Comparison of ENCODE assay signal across 8 mouse cellular contexts in genomic region chr2:49312629-49313447, GRCm38 (mm10).
DNase-seq lines count a peak whose midpoint lies in the region; ATAC-seq and TF ChIP-seq lines count a peak whose summit lies in the region.

No protein-coding gene starts in this region.

- whole genome bisulfite sequencing in lung, embryonic 16.5 days = 33% methylated on average over 19 of the region's 19 CpGs

- H3K4me1 ChIP-seq in MEL (ENCODE audit: control insufficient read depth in 1 of 2, insufficient read depth in 2 of 2, low read length in 2 of 2) = no peaks in the 10 kb centered on the region
- H3K4me1 ChIP-seq in lung, embryonic 16.5 days (replicated peaks; ENCODE audit: control insufficient read depth, insufficient read depth, low read length) = peaks cover 4% of the 10 kb centered on the region; the same call in 1 of the 2 replicates

- TF ChIP-seq RAD21 in MEL (IDR thresholded peaks at IDR 0.05; ENCODE audit: low read depth, low read length) = peak; percentile 98

- H3K27me3 ChIP-seq in MEL (ENCODE audit: control insufficient read depth in 1 of 2, insufficient read depth in 2 of 2, low read length in 2 of 2) = no peaks in the 10 kb centered on the region
- no peaks in the 10 kb centered on the region for H3K27me3 ChIP-seq in lung, embryonic 16.5 days (ENCODE audit: control insufficient read depth, insufficient read depth, low read depth, low read length)

- H3K9me3 ChIP-seq in MEL (replicated peaks; ENCODE audit: insufficient read depth, low read length) = no peaks in the 10 kb centered on the region
- no peaks in the 10 kb centered on the region for H3K9me3 ChIP-seq in lung, embryonic 16.5 days (ENCODE audit: control insufficient read depth, low read length)

- DNase-seq in MEL (ENCODE audit: low read depth, low spot score) = peak; percentile 93
- peak; percentile 84 for DNase-seq in cerebellum, adult 8-10 months
- DNase-seq in forelimb bud, embryonic 11.5 days (ENCODE audit: low read depth, low spot score) = peak; percentile 79
- DNase-seq in layer of hippocampus, adult 9-10 months (ENCODE audit: low spot score) = peak; percentile 87
- peak; percentile 73 for DNase-seq in ovary, postnatal 10 days (ENCODE audit: low spot score)
- DNase-seq in thymus, postnatal 10 days (ENCODE audit: low spot score in 2 of 2) = peak; percentile 68 to 76

- H3K79me2 ChIP-seq in MEL (ENCODE audit: control insufficient read depth, insufficient read depth, low read length, poor library complexity) = no peaks in the 10 kb centered on the region

- no peak for TF ChIP-seq POLR2A in MEL (IDR thresholded peaks at IDR 0.05; ENCODE audit: control insufficient read depth in 1 of 2, insufficient read depth in 1 of 2, low read depth in 1 of 2, low read length in 2 of 2, poor library complexity in 1 of 2)

- H3K27ac ChIP-seq in MEL (ENCODE audit: control insufficient read depth, low read depth, low read length) = no peak overlapping the region
- H3K27ac ChIP-seq in lung, embryonic 16.5 days (ENCODE audit: low read length) = no peak overlapping the region

- peak; percentile 100 for ATAC-seq in hematopoietic stem cell, adult 5-6 weeks (replicated peaks in 1 of 2; ENCODE audit: insufficient read depth in 1 of 2, low FRiP score in 2 of 2, low TSS enrichment in 1 of 2, low read depth in 1 of 2, poor library complexity in 2 of 2, severe bottlenecking in 2 of 2)
- peak; percentile 91 for ATAC-seq in lung, embryonic 16.5 days (ENCODE audit: low read depth)

- peak; percentile 85 to 94 (median 87) for TF ChIP-seq CTCF in MEL (IDR thresholded peaks at IDR 0.05 in 2 of 3, conservative IDR thresholded peaks at IDR 0.05 in 1 of 3; ENCODE audit: control insufficient read depth in 1 of 3, insufficient read depth in 1 of 3, low read depth in 2 of 3, low read length in 3 of 3, poor library complexity in 1 of 3, severe bottlenecking in 1 of 3)

- TF ChIP-seq EP300 in MEL (IDR thresholded peaks at IDR 0.05; ENCODE audit: low read depth in 1 of 2, low read length in 2 of 2) = no peak

- H3K9ac ChIP-seq in MEL (ENCODE audit: control insufficient read depth, low read depth, low read length, poor library complexity, severe bottlenecking) = peak overlapping the region; percentile 67
- peak overlapping the region; percentile 17; the same call in 1 of the 2 replicates for H3K9ac ChIP-seq in lung, embryonic 16.5 days (ENCODE audit: low read length)

- peaks cover 0 to 2% of the 10 kb centered on the region in 2 experiments; a peak in 1 of 4 replicates for H3K36me3 ChIP-seq in MEL (ENCODE audit: control insufficient read depth in 1 of 2, insufficient read depth in 2 of 2, low read length in 2 of 2)
- H3K36me3 ChIP-seq in lung, embryonic 16.5 days (ENCODE audit: control insufficient read depth, insufficient read depth, low read length) = no peaks in the 10 kb centered on the region

- peak overlapping the region; percentile 51 for H3K4me2 ChIP-seq in lung, embryonic 16.5 days (ENCODE audit: low read depth, low read length)

- peak overlapping the region; percentile 76 to 91 for H3K4me3 ChIP-seq in MEL (ENCODE audit: control insufficient read depth in 1 of 2, insufficient read depth in 1 of 2, low read depth in 2 of 2, low read length in 2 of 2)
- peak overlapping the region; percentile 49 for H3K4me3 ChIP-seq in lung, embryonic 16.5 days (ENCODE audit: low read length)

TF ChIP-seq in MEL, 35 proteins besides CTCF, POLR2A, EP300 and RAD21:
- no peak for TF ChIP-seq GATA1 (IDR thresholded peaks at IDR 0.05; ENCODE audit: low read depth, low read length)
- no peak for TF ChIP-seq KAT2A (conservative IDR thresholded peaks at IDR 0.05; ENCODE audit: low read depth, low read length)
- TF ChIP-seq JUND (IDR thresholded peaks at IDR 0.05; ENCODE audit: low read depth, low read length) = no peak
- no peak for TF ChIP-seq MYC (IDR thresholded peaks at IDR 0.05; ENCODE audit: low read depth, low read length)
- no peak for TF ChIP-seq ZNF384 (IDR thresholded peaks at IDR 0.05; ENCODE audit: low read depth, low read length)
- no peak for TF ChIP-seq TAL1 (IDR thresholded peaks at IDR 0.05; ENCODE audit: low read length)
- no peak for TF ChIP-seq GABPA (IDR thresholded peaks at IDR 0.05; ENCODE audit: low read depth, low read length)
- TF ChIP-seq MYB (IDR thresholded peaks at IDR 0.05; ENCODE audit: low read depth, low read length) = no peak
- TF ChIP-seq CHD2 (IDR thresholded peaks at IDR 0.05; ENCODE audit: low read length) = no peak
- no peak for TF ChIP-seq NELFE (IDR thresholded peaks at IDR 0.05; ENCODE audit: low read depth, low read length)
- no peak for TF ChIP-seq MAX (IDR thresholded peaks at IDR 0.05; ENCODE audit: low read length)
- peak; percentile 42; the same call in 1 of the 2 replicates for TF ChIP-seq ELF1 (IDR thresholded peaks at IDR 0.05; ENCODE audit: low read depth, low read length)
- peak; percentile 32; the same call in 1 of the 2 replicates for TF ChIP-seq MXI1 (IDR thresholded peaks at IDR 0.05; ENCODE audit: low read depth, low read length)
- TF ChIP-seq MAZ (IDR thresholded peaks at IDR 0.05; ENCODE audit: low read depth, low read length) = no peak
- TF ChIP-seq USF2 (IDR thresholded peaks at IDR 0.05; ENCODE audit: borderline replicate concordance in 1 of 2, insufficient read depth in 1 of 2, low read depth in 1 of 2, low read length in 2 of 2) = no peak
- TF ChIP-seq SMC3 (IDR thresholded peaks at IDR 0.05; ENCODE audit: low read depth, low read length) = peak; percentile 97
- no peak for TF ChIP-seq ZKSCAN1 (IDR thresholded peaks at IDR 0.05; ENCODE audit: low read depth, low read length)
- TF ChIP-seq HCFC1 (IDR thresholded peaks at IDR 0.05; ENCODE audit: low read depth, low read length) = no peak
- no peak for TF ChIP-seq ETS1 (IDR thresholded peaks at IDR 0.05; ENCODE audit: low read depth, low read length)
- TF ChIP-seq MEF2A (IDR thresholded peaks at IDR 0.05; ENCODE audit: extremely low read depth, insufficient replicate concordance, low read depth, low read length, poor library complexity, severe bottlenecking) = no peak
- TF ChIP-seq POLR2AphosphoS5 (IDR thresholded peaks at IDR 0.05; ENCODE audit: borderline replicate concordance, low read depth, low read length) = no peak
- no peak for TF ChIP-seq BHLHE40 (IDR thresholded peaks at IDR 0.05; ENCODE audit: borderline replicate concordance, low read depth, low read length)
- no peak for TF ChIP-seq UBTF (IDR thresholded peaks at IDR 0.05; ENCODE audit: borderline replicate concordance, insufficient read depth, low read depth, low read length)
- no peak for TF ChIP-seq NRF1 (IDR thresholded peaks at IDR 0.05; ENCODE audit: insufficient read depth, low read depth, low read length, poor library complexity, severe bottlenecking)
- no peak for TF ChIP-seq TCF12 (IDR thresholded peaks at IDR 0.05; ENCODE audit: low read depth, low read length)
- TF ChIP-seq CHD1 (IDR thresholded peaks at IDR 0.05; ENCODE audit: low read depth, low read length) = no peak
- TF ChIP-seq SIN3A (IDR thresholded peaks at IDR 0.05; ENCODE audit: low read length) = peak; percentile 54
- TF ChIP-seq USF1 (IDR thresholded peaks at IDR 0.05; ENCODE audit: low read depth, low read length) = no peak
- TF ChIP-seq ZC3H11A (IDR thresholded peaks at IDR 0.05; ENCODE audit: low read depth, low read length) = peak; percentile 93
- no peak for TF ChIP-seq ZMIZ1 (IDR thresholded peaks at IDR 0.05; ENCODE audit: low read depth, low read length)
- TF ChIP-seq E2F4 (IDR thresholded peaks at IDR 0.05; ENCODE audit: borderline replicate concordance, low read depth, low read length) = no peak
- TF ChIP-seq RCOR1 (IDR thresholded peaks at IDR 0.05; ENCODE audit: low read depth, low read length) = no peak
- no peak for TF ChIP-seq MAFK (IDR thresholded peaks at IDR 0.05; ENCODE audit: borderline replicate concordance, low read depth, low read length)
- no peak for TF ChIP-seq POLR2AphosphoS2 (IDR thresholded peaks at IDR 0.05; ENCODE audit: low read length)
- TF ChIP-seq TBP (IDR thresholded peaks at IDR 0.05; ENCODE audit: low read depth, low read length) = peak; percentile 53; the same call in 1 of the 2 replicates
